ENCODE assay signal across 7 mouse cellular contexts in the genomic region with DNA sequence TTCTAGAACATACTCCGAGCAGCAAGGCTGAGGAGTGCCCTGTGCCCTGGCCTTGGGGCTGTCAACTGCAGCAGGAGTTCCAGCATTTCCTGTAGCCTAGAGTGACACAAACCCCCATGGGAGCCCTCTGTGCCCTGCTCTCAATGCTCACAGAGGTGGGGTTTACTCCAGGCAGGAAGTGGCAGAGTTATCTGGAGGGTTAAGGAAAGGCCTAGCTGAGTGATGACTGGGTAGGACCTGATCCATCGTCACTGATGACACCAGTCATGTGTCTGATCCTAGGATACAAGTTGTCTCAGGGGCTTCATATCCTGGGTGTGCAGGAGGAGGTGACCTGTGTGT. TPM values are rescaled to one million over a fixed set of nuclear protein-coding genes. Genes with fewer than 3 reads are reported as not detected.
DNase-seq lines count a peak whose midpoint lies in the region; ATAC-seq and TF ChIP-seq lines count a peak whose summit lies in the region.
"Not testable (repeated sequence)": the region's sequence is repeated elsewhere in the genome, so short reads cannot be mapped to it uniquely, and the experiment has no call there.

No protein-coding gene starts in this region.

- DNase-seq in MEL (ENCODE audit: low read depth, low spot score); forebrain, embryonic 10.5 days (ENCODE audit: extremely low spot score, low spot score); heart, postnatal 0 days (ENCODE audit: low spot score); liver, embryonic 11.5 days (ENCODE audit: low spot score); lung, embryonic 14.5 days: not testable (repeated sequence)
- DNase-seq in spleen, adult 12 weeks (ENCODE audit: low spot score) = peak; percentile 5

- not testable (repeated sequence) for H3K9me3 ChIP-seq in MEL (replicated peaks; ENCODE audit: insufficient read depth, low read length); forebrain, embryonic 10.5 days; heart, postnatal 0 days (replicated peaks; ENCODE audit: control insufficient read depth, low read length); liver, embryonic 11.5 days (ENCODE audit: control insufficient read depth, low read length); lung, embryonic 14.5 days (ENCODE audit: low read depth, low read length); megakaryocyte, embryonic 14.5 days

- WGBS in forebrain, embryonic 10.5 days = 81% methylated on average over 2 of the region's 2 CpGs
- 44% methylated on average over 1 of the region's 2 CpGs for WGBS in heart, postnatal 0 days
- whole genome bisulfite sequencing in liver, embryonic 11.5 days = 34% methylated on average over 2 of the region's 2 CpGs
- 50% methylated on average over 1 of the region's 2 CpGs for WGBS in lung, embryonic 14.5 days

- H3K4me1 ChIP-seq in MEL (ENCODE audit: control insufficient read depth in 1 of 2, insufficient read depth in 2 of 2, low read length in 2 of 2); forebrain, embryonic 10.5 days; heart, postnatal 0 days (ENCODE audit: control insufficient read depth, insufficient read depth); liver, embryonic 11.5 days (replicated peaks; ENCODE audit: control insufficient read depth, insufficient read depth, low read length); lung, embryonic 14.5 days (ENCODE audit: insufficient read depth): not testable (repeated sequence)
- peaks cover 50% of the 10 kb centered on the region for H3K4me1 ChIP-seq in megakaryocyte, embryonic 14.5 days

- H3K4me3 ChIP-seq in MEL (ENCODE audit: control insufficient read depth in 1 of 2, insufficient read depth in 1 of 2, low read depth in 2 of 2, low read length in 2 of 2) = peak overlapping the region in 1 of 2 experiments; percentile 26; a peak in 1 of 4 replicates
- H3K4me3 ChIP-seq in forebrain, embryonic 10.5 days; heart, postnatal 0 days (ENCODE audit: low read depth, low read length); liver, embryonic 11.5 days (ENCODE audit: low read depth, low read length); lung, embryonic 14.5 days (ENCODE audit: low read depth, low read length): not testable (repeated sequence)
- peak overlapping the region; percentile 87 for H3K4me3 ChIP-seq in megakaryocyte, embryonic 14.5 days (replicated peaks)

- TF ChIP-seq CTCF in MEL (IDR thresholded peaks at IDR 0.05 in 2 of 3, conservative IDR thresholded peaks at IDR 0.05 in 1 of 3; ENCODE audit: control insufficient read depth in 1 of 3, insufficient read depth in 1 of 3, low read depth in 2 of 3, low read length in 3 of 3, poor library complexity in 1 of 3, severe bottlenecking in 1 of 3); heart, postnatal 0 days (IDR thresholded peaks at IDR 0.05; ENCODE audit: low read depth); lung, embryonic 14.5 days (IDR thresholded peaks at IDR 0.05; ENCODE audit: low read depth): not testable (repeated sequence)

- not testable (repeated sequence) for ATAC-seq in heart, postnatal 0 days (ENCODE audit: insufficient read depth, low read depth)
- peak; percentile 36; the same call in 1 of the 2 replicates for ATAC-seq in liver, embryonic 11.5 days (replicated peaks; ENCODE audit: low FRiP score)
- ATAC-seq in lung, embryonic 14.5 days (ENCODE audit: insufficient read depth) = peak; percentile 41; the same call in 1 of the 2 replicates

- not testable (repeated sequence) for H3K4me2 ChIP-seq in heart, postnatal 0 days (ENCODE audit: low read depth, low read length); liver, embryonic 11.5 days; lung, embryonic 14.5 days

- TF ChIP-seq EP300 in MEL (IDR thresholded peaks at IDR 0.05; ENCODE audit: low read depth in 1 of 2, low read length in 2 of 2); heart, postnatal 0 days (IDR thresholded peaks at IDR 0.05; ENCODE audit: low read depth): not testable (repeated sequence)

- TF ChIP-seq POLR2A in MEL (IDR thresholded peaks at IDR 0.05; ENCODE audit: control insufficient read depth in 1 of 2, insufficient read depth in 1 of 2, low read depth in 1 of 2, low read length in 2 of 2, poor library complexity in 1 of 2) = not testable (repeated sequence)

- not testable (repeated sequence) for H3K27me3 ChIP-seq in MEL (ENCODE audit: control insufficient read depth in 1 of 2, insufficient read depth in 2 of 2, low read length in 2 of 2); forebrain, embryonic 10.5 days (ENCODE audit: poor library complexity, severe bottlenecking); heart, postnatal 0 days (ENCODE audit: control insufficient read depth, insufficient read depth, low read length); liver, embryonic 11.5 days (replicated peaks; ENCODE audit: control insufficient read depth, insufficient read depth, low read length); lung, embryonic 14.5 days (ENCODE audit: insufficient read depth, low read length); megakaryocyte, embryonic 14.5 days (replicated peaks)

- peak overlapping the region; percentile 41; the same call in 1 of the 2 replicates for H3K9ac ChIP-seq in MEL (ENCODE audit: control insufficient read depth, low read depth, low read length, poor library complexity, severe bottlenecking)
- not testable (repeated sequence) for H3K9ac ChIP-seq in heart, postnatal 0 days (replicated peaks; ENCODE audit: low read depth, low read length); liver, embryonic 11.5 days (ENCODE audit: low read depth, low read length); lung, embryonic 14.5 days

- not testable (repeated sequence) for H3K36me3 ChIP-seq in MEL (ENCODE audit: control insufficient read depth in 1 of 2, insufficient read depth in 2 of 2, low read length in 2 of 2); forebrain, embryonic 10.5 days (replicated peaks); heart, postnatal 0 days (replicated peaks; ENCODE audit: control insufficient read depth, insufficient read depth, low read length); liver, embryonic 11.5 days (ENCODE audit: control insufficient read depth, insufficient read depth, low read length); lung, embryonic 14.5 days (ENCODE audit: insufficient read depth)
- peaks cover 17% of the 10 kb centered on the region for H3K36me3 ChIP-seq in megakaryocyte, embryonic 14.5 days (replicated peaks; ENCODE audit: low read length)

- not testable (repeated sequence) for H3K79me2 ChIP-seq in MEL (ENCODE audit: control insufficient read depth, insufficient read depth, low read length, poor library complexity)

- TF ChIP-seq RAD21 in MEL (IDR thresholded peaks at IDR 0.05; ENCODE audit: low read depth, low read length) = not testable (repeated sequence)

- not testable (repeated sequence) for H3K27ac ChIP-seq in MEL (ENCODE audit: control insufficient read depth, low read depth, low read length); liver, embryonic 11.5 days (ENCODE audit: low read depth, low read length); lung, embryonic 14.5 days (ENCODE audit: low read depth)
- H3K27ac ChIP-seq in forebrain, embryonic 10.5 days = 0 out of 2 replicates have a peak overlapping the region, but pooled peaks have one; percentile 20
- H3K27ac ChIP-seq in heart, postnatal 0 days (ENCODE audit: low read depth) = peak overlapping the region; percentile 76; the same call in 1 of the 2 replicates

RNA-seq across cellular contexts. Expression of a gene that starts 0.3 kb away (rescaled TPM):
- 0.27 and 0.46 TPM in 2 replicates for total RNA-seq in MEL (2012; rRNA removed)
- 1 to 10 TPM in 1 of 2 experiments, not detected in 1; 1.5 TPM for polyA plus RNA-seq in MEL (2012; ENCODE audit: insufficient read depth in 1 of 2, insufficient read length in 2 of 2, low read depth in 1 of 2, low replicate concordance in 2 of 2, missing spikeins in 1 of 2)
- 0.81 and 0.91 TPM in 2 replicates for polyA plus RNA-seq in forebrain, embryonic 10.5 days (2016; fragmentation: Nextera tagmentation; extraction: Ambion mirVana)
- 4.9 and 12.8 TPM in 2 replicates for total RNA-seq in heart, postnatal 0 days (2014; rRNA removed; ENCODE audit: low replicate concordance)
- polyA plus RNA-seq in heart, postnatal 0 days (2015; fragmentation: Nextera tagmentation; extraction: Ambion mirVana) = 4.7 and 5.5 TPM in 2 replicates
- polyA plus RNA-seq in liver, embryonic 11.5 days (2014; fragmentation: Nextera tagmentation; extraction: Ambion mirVana) = 2.3 and 3.6 TPM in 2 replicates
- 2.3 and 2.7 TPM in 2 replicates for polyA plus RNA-seq in lung, embryonic 14.5 days (2014; fragmentation: Nextera tagmentation; extraction: Ambion mirVana)
- polyA plus RNA-seq in megakaryocyte, embryonic 14.5 days (2012; ENCODE audit: insufficient read depth, low replicate concordance) = 1.4 TPM in 1 of 2 replicates, not detected in the other
